Mouse (Mus musculus): ENCODE data around the gene Parn.

GRCm38 (mm10) chr16:13607987-13608704, 59.8 kb downstream of the Parn start:
- TF ChIP-seq CTCF (IDR thresholded peaks at IDR 0.05; ENCODE audit: low read depth) (no peak), EP300 (IDR thresholded peaks at IDR 0.05; ENCODE audit: low read depth) (no peak)
